Mouse (Mus musculus) heart, adult 2 months (tissue): ENCODE measurements around the gene Mybl2.

ENCODE experiments used
- CTCF ChIP-seq: fragments of 200-600 bp; IDR thresholded peaks from 2 replicates; pipeline ENCODE4 v1.8.1; 2022; ENCODE audit warnings: antibody characterized with exemption, mild to moderate bottlenecking, moderate library complexity
- EP300 ChIP-seq: fragments of 200-500 bp; IDR thresholded peaks from 2 replicates; pipeline ENCODE4 v1.6.1; 2011; ENCODE audit warnings: low read depth, low read length, control low read depth; ENCODE audit not compliant: insufficient read depth
- POLR2A ChIP-seq: fragments of 200-500 bp; IDR thresholded peaks from 2 replicates; pipeline ENCODE4 v1.6.1; 2011; ENCODE audit warnings: mild to moderate bottlenecking, low read depth, low read length, control low read depth; ENCODE audit not compliant: insufficient read depth

DNA sequence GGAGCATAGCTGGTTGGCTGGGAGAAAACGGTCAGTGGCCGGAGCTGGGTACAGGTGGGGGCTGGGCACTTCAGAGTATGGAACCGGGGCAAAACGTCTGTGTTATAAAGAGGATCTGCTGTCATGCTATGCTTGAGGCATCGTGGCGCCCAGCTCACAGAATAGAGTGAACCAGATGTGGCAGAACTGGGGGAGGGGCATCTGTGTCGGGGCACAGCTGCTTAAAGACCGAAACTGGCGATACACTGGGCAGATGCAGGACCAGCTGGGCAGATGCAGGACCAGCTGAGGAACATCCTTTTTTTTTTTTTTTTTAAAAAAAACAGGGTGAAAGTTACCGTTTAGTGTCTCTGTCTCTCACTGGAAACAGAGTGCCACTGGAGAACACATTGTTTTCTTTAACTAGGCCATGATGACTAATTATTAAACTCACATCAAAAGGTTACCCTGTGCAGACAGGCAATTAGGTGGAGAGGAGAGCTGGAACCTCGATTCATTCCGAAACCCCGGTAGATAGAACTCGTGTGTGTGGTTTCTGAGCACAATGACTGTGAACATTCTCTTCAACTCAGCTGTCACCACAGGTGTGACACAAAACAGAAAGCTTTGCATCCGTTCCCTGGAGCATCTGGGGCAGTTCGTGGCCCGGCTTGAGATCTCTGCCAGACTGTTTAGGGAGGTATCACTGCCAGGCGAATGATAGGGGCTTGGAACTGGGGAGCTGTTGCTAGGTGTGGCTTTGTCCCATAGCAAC, 48.6 kb downstream of the Mybl2 start:
- TF ChIP-seq POLR2A (no peak), CTCF (no peak), EP300 (no peak)
